Mouse (Mus musculus): ENCODE measurements around the gene Praf2. TPM values are rescaled to one million over a fixed set of nuclear protein-coding genes. Genes with fewer than 3 reads are reported as not detected.

The Praf2 gene
- polyA plus RNA-seq, 1 experiment from 2014 or later, result 40.8 TPM

Other genes with a start within 250 kb of the Praf2 start
- gene Foxp3, start 154.8 kb upstream of the Praf2 start, polyA plus RNA-seq (2014; fragmentation: Nextera tagmentation; extraction: Ambion mirVana), result not detected in 2 replicates
- 1.2 TPM in 2 replicates for gene Ppp1r3f, start 154.2 kb upstream of the Praf2 start, polyA plus RNA-seq (2014; fragmentation: Nextera tagmentation; extraction: Ambion mirVana)
- gene Ccdc22, start 122.9 kb upstream of the Praf2 start, polyA plus RNA-seq (2014; fragmentation: Nextera tagmentation; extraction: Ambion mirVana), result 16.1 and 17.4 TPM in 2 replicates
- gene Cacna1f, start 121.4 kb upstream of the Praf2 start, polyA plus RNA-seq (2014; fragmentation: Nextera tagmentation; extraction: Ambion mirVana), result not detected in 2 replicates
- gene Syp, start 90.0 kb upstream of the Praf2 start, polyA plus RNA-seq (2014; fragmentation: Nextera tagmentation; extraction: Ambion mirVana), result 0.24 and 2.0 TPM in 2 replicates
- gene Prickle3, start 71.2 kb upstream of the Praf2 start, polyA plus RNA-seq (2014; fragmentation: Nextera tagmentation; extraction: Ambion mirVana), result 6.2 and 7.8 TPM in 2 replicates
- 194 and 196 TPM in 2 replicates for gene Plp2, start 57.0 kb upstream of the Praf2 start, polyA plus RNA-seq (2014; fragmentation: Nextera tagmentation; extraction: Ambion mirVana)
- 0.54 and 0.74 TPM in 2 replicates for gene Magix, start 47.2 kb upstream of the Praf2 start, polyA plus RNA-seq (2014; fragmentation: Nextera tagmentation; extraction: Ambion mirVana)
- 33.5 TPM in 2 replicates for gene Gpkow, start 31.3 kb upstream of the Praf2 start, polyA plus RNA-seq (2014; fragmentation: Nextera tagmentation; extraction: Ambion mirVana)
- 18.5 and 24.0 TPM in 2 replicates for gene Wdr45, start 14.1 kb upstream of the Praf2 start, polyA plus RNA-seq (2014; fragmentation: Nextera tagmentation; extraction: Ambion mirVana)
- gene Gm45208, start 6.2 kb upstream of the Praf2 start, polyA plus RNA-seq (2014; fragmentation: Nextera tagmentation; extraction: Ambion mirVana), result not detected in 2 replicates
- gene Ccdc120, start 22.5 kb downstream of the Praf2 start, polyA plus RNA-seq (2014; fragmentation: Nextera tagmentation; extraction: Ambion mirVana), result 4.7 and 5.9 TPM in 2 replicates
- gene Tfe3, start 34.1 kb downstream of the Praf2 start, polyA plus RNA-seq (2014; fragmentation: Nextera tagmentation; extraction: Ambion mirVana), result 13.1 and 14.5 TPM in 2 replicates
- 25.0 and 26.6 TPM in 2 replicates for gene Gripap1, start 61.3 kb downstream of the Praf2 start, polyA plus RNA-seq (2014; fragmentation: Nextera tagmentation; extraction: Ambion mirVana)
- gene Kcnd1, start 93.8 kb downstream of the Praf2 start, polyA plus RNA-seq (2014; fragmentation: Nextera tagmentation; extraction: Ambion mirVana), result 1.8 and 1.9 TPM in 2 replicates
- 16.2 and 19.9 TPM in 2 replicates for gene Otud5, start 112.9 kb downstream of the Praf2 start, polyA plus RNA-seq (2014; fragmentation: Nextera tagmentation; extraction: Ambion mirVana)
- 3.8 and 4.9 TPM in 2 replicates for gene Pim2, start 149.8 kb downstream of the Praf2 start, polyA plus RNA-seq (2014; fragmentation: Nextera tagmentation; extraction: Ambion mirVana)
- 15.2 and 18.3 TPM in 2 replicates for gene Slc35a2, start 155.6 kb downstream of the Praf2 start, polyA plus RNA-seq (2014; fragmentation: Nextera tagmentation; extraction: Ambion mirVana)
- gene Pqbp1, start 170.8 kb downstream of the Praf2 start, polyA plus RNA-seq (2014; fragmentation: Nextera tagmentation; extraction: Ambion mirVana), result 61.9 and 65.1 TPM in 2 replicates
- 132 and 159 TPM in 2 replicates for gene Timm17b, start 170.9 kb downstream of the Praf2 start, polyA plus RNA-seq (2014; fragmentation: Nextera tagmentation; extraction: Ambion mirVana)
- gene Gm10491, start 179.4 kb downstream of the Praf2 start, polyA plus RNA-seq (2014; fragmentation: Nextera tagmentation; extraction: Ambion mirVana), result not detected in 2 replicates
- gene Gm10490, start 181.1 kb downstream of the Praf2 start, polyA plus RNA-seq (2014; fragmentation: Nextera tagmentation; extraction: Ambion mirVana), result not detected in 2 replicates
- 0.09 and 0.63 TPM in 2 replicates for gene Pcsk1n, start 191.4 kb downstream of the Praf2 start, polyA plus RNA-seq (2014; fragmentation: Nextera tagmentation; extraction: Ambion mirVana)
- not detected in 2 replicates for gene Eras, start 200.2 kb downstream of the Praf2 start, polyA plus RNA-seq (2014; fragmentation: Nextera tagmentation; extraction: Ambion mirVana)
- 25.3 and 26.5 TPM in 2 replicates for gene Hdac6, start 219.4 kb downstream of the Praf2 start, polyA plus RNA-seq (2014; fragmentation: Nextera tagmentation; extraction: Ambion mirVana)
- gene Gata1, start 249.6 kb downstream of the Praf2 start, polyA plus RNA-seq (2014; fragmentation: Nextera tagmentation; extraction: Ambion mirVana), result 0.24 and 0.54 TPM in 2 replicates